Mouse (Mus musculus): Measurements from ENCODE around the gene H2al1a.
"Not testable (repeated sequence)": the region's sequence is repeated elsewhere in the genome, so short reads cannot be mapped to it uniquely, and the experiment has no call there.

DNA sequence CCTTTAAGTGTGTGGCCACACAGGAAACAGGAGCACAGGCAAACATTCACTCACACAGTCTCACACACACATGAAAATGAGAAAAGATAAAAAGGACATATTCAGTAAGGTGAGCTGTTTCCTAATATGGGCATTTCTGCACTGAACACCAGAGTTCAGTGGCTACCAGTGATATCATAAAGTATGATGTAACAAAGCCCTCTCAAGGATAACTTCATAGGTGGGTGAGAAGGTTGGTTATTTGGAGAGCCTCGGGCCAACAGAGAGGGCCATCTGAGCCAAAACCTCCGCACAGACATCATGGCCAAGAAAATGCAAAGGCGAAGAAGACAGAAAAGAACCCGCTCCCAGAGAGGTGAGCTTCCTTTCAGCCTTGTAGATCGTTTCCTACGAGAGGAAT lies 22.1 kb downstream of the H2al1a start, which contains the start of gene H2al1h:
- TF ChIP-seq CTCF (IDR thresholded peaks at IDR 0.05; ENCODE audit: control insufficient read depth, insufficient read depth, insufficient replicate concordance, low read depth, low read length); POLR2A (IDR thresholded peaks at IDR 0.05; ENCODE audit: control insufficient read depth, low read depth, low read length): not testable (repeated sequence)
